Mouse (Mus musculus) liver, adult 10 weeks (tissue): Measurements from ENCODE around the gene Ube2e2. TPM values are rescaled to one million over a fixed set of nuclear protein-coding genes. Genes with fewer than 3 reads are reported as not detected.

Source experiments
- polyA plus RNA-seq: library from polyadenylated mRNA; stranded (reverse); fragments of 350-450 nt; fragmentation: Illumina TruSeq; extraction: RNeasy Lipid Tissue Mini Kit (QIAGEN cat#74804); gene quantifications from one replicate; pipeline ENCODE4 v1.2.3, GENCODE M21; 2014; ENCODE audit warnings: low read depth, low replicate concordance

Gene Ube2e2
- polyA plus RNA-seq: 49.1 TPM

GRCm38 (mm10) chr14:18893947-18894445 is at the start of gene Ube2e2:
TSS of gene Ube2e2 (minus strand) at chr14:18894267.

